Mouse (Mus musculus) hindbrain, embryonic 10.5 days (tissue): ENCODE measurements around the gene Kcnc2. TPM values are rescaled to one million over a fixed set of nuclear protein-coding genes. Genes with fewer than 3 reads are reported as not detected.

Source experiments
- polyA plus RNA-seq: library from polyadenylated mRNA; unstranded; fragments of >200 nt; fragmentation: Nextera tagmentation; extraction: Ambion mirVana; gene quantifications from 2 replicates; pipeline ENCODE4 v1.2.1, GENCODE M21; 2016

Kcnc2 gene
- polyA plus RNA-seq, 1 experiment from 2014 or later: 0.93 TPM

Other genes starting within 250 kb of the Kcnc2 start
- gene Glipr1l1, start 210.9 kb upstream of the Kcnc2 start, polyA plus RNA-seq: not detected in 2 replicates
- not detected in 2 replicates for gene Glipr1l2, start 187.8 kb upstream of the Kcnc2 start, polyA plus RNA-seq
- 0.17 TPM in 1 of 2 replicates, not detected in the other for gene Glipr1l3, start 110.8 kb upstream of the Kcnc2 start, polyA plus RNA-seq
- gene Caps2, start 107.5 kb upstream of the Kcnc2 start, polyA plus RNA-seq: 0.42 and 0.54 TPM in 2 replicates